Mouse (Mus musculus) ES-E14 (cell line): Measurements from ENCODE around the gene Agk. TPM values are rescaled to one million over a fixed set of nuclear protein-coding genes. Genes with fewer than 3 reads are reported as not detected.

Experiments
- DNase-seq: peaks from one replicate; pipeline ENCODE4 v3.0.0-alpha.2; 2013; ENCODE audit warnings: low read depth, low spot score
- H3K27ac ChIP-seq: 2 replicates; pipeline ENCODE4 v1.5.1; 2012; ENCODE audit warnings: low read depth, mild to moderate bottlenecking, low read length, moderate library complexity, mixed read lengths; ENCODE audit not compliant: poor library complexity, insufficient read depth, severe bottlenecking
- H3K36me3 ChIP-seq: 2 replicates; pipeline ENCODE4 v1.6.1; 2012; ENCODE audit warnings: mild to moderate bottlenecking, low read length, moderate library complexity, mixed read lengths; ENCODE audit not compliant: control insufficient read depth, poor library complexity, insufficient read depth, severe bottlenecking
- H3K4me1 ChIP-seq, 2 experiments: fragments of 150-350 bp in 1 of 2; sonication (generic) in 1 of 2; 2 replicates each; pipeline ENCODE4 v1.6.1; 2012; ENCODE audit warnings: low read length in 2 of 2, mild to moderate bottlenecking in 1 of 2, mixed read lengths in 1 of 2; ENCODE audit not compliant: control insufficient read depth in 2 of 2, insufficient read depth in 2 of 2, poor library complexity in 1 of 2
- H3K4me3 ChIP-seq, 2 experiments: fragments of 150-350 bp in 1 of 2; sonication (generic) in 1 of 2; 2 replicates each; pipeline ENCODE4 v1.5.1; 2012; ENCODE audit warnings: low read length in 2 of 2, low read depth in 1 of 2, mild to moderate bottlenecking in 1 of 2, mixed read lengths in 1 of 2; ENCODE audit not compliant: insufficient read depth in 1 of 2, poor library complexity in 1 of 2, severe bottlenecking in 1 of 2
- H3K9ac ChIP-seq: 2 replicates; pipeline ENCODE4 v1.6.1; 2012; ENCODE audit warnings: low read depth, mild to moderate bottlenecking, low read length, mixed read lengths; ENCODE audit not compliant: poor library complexity, insufficient read depth, severe bottlenecking
- H3K9me3 ChIP-seq: fragments of 150-350 bp; sonication (generic); 2 replicates; pipeline ENCODE4 v1.6.1; 2012; ENCODE audit warnings: low read depth, mild to moderate bottlenecking, low read length; ENCODE audit not compliant: control insufficient read depth, insufficient read depth
- CHD2 ChIP-seq: IDR thresholded peaks from 2 replicates; pipeline ENCODE4 v1.6.1; 2014; ENCODE audit warnings: mild to moderate bottlenecking, low read depth, low read length, inconsistent platforms
- HCFC1 ChIP-seq: IDR thresholded peaks from 2 replicates; pipeline ENCODE4 v1.6.1; 2012; ENCODE audit warnings: low read length, inconsistent platforms, borderline replicate concordance; ENCODE audit not compliant: insufficient read depth
- MAFK ChIP-seq: IDR thresholded peaks from 2 replicates; pipeline ENCODE4 v1.6.1; 2014; ENCODE audit warnings: mild to moderate bottlenecking, low read depth, low read length, inconsistent platforms; ENCODE audit not compliant: insufficient read depth
- ZC3H11A ChIP-seq: IDR thresholded peaks from 2 replicates; pipeline ENCODE4 v1.6.1; 2012; ENCODE audit warnings: low read depth, mild to moderate bottlenecking, inconsistent platforms, low read length, borderline replicate concordance
- ZNF384 ChIP-seq: IDR thresholded peaks from 2 replicates; pipeline ENCODE4 v1.6.1; 2012; ENCODE audit warnings: low read depth, low read length, inconsistent platforms
- in situ Hi-C, 2 experiments: fragments of 600-800 bp; cut with MboI; formaldehyde crosslinking; loops; one replicate each; pipeline ENCODE4 v1.15.1; 2025; ENCODE audit warnings: low sequenced_read_pairs in 2 of 2, inconsistent platforms in 1 of 2; ENCODE audit not compliant: unreplicated experiment in 2 of 2
- total RNA-seq: library from RNA; depleted of rRNA; stranded (reverse); fragments of 300-350 nt; gene quantifications from 2 replicates; pipeline ENCODE4 v1.2.3, GENCODE M21; 2012; rRNA removed

Agk gene
- total RNA-seq, 1 experiment, result 39.2 TPM

DNA sequence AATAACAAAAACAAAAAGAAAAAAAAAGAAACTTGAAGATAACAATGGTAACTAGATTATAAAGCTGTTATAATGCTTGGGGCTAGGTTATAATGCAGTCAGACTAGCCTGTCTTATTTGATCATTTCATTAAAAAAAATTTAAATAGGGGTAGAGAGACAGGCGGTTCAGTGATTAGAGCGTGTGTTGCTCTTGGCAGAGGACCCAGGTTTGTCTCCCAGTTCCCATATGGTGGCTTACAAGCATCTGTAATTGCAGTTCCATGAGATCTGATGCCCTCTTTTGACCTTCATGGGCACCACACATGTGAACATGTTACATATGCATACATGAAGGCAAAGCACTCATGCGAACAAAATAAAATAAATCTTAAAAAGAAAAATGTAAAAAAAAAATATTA lies 116.3 kb downstream of the Agk start:
- no peak overlapping the region for H3K9ac ChIP-seq
- no peaks in the 10 kb centered on the region for H3K9me3 ChIP-seq
- H3K36me3 ChIP-seq, result no peaks in the 10 kb centered on the region
- no peak overlapping the region for H3K27ac ChIP-seq
- no peak overlapping the region for H3K4me3 ChIP-seq
- peaks cover 0 to 2% of the 10 kb centered on the region in 2 experiments; a peak in 1 of 4 replicates for H3K4me1 ChIP-seq
- DNase-seq, result no peak
- no peak for TF ChIP-seq ZNF384
- no peak for TF ChIP-seq HCFC1
- no peak for TF ChIP-seq MAFK
- no peak for TF ChIP-seq CHD2
- no peak for TF ChIP-seq ZC3H11A
- in situ Hi-C loops, result no loop called here

DNA sequence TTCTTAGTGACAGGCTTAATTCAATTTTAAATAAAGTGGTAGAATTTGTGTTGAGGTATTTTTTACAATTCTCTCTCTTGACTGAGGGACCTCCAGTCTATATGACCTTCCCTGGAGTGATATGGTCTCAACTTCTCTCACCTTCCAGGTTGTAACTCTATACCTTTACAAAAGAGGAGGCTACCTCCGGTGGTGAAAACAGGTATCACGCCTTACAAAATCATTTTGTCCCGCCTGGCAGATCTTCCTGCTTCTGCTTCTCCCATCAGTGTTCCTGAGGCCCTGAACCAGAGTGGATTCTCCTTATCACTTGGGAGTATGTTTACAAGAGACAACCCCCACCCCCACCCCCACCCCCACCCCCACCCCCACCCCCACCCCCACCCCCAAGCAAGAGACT lies 116.8 kb downstream of the Agk start:
- Histone ChIP-seq H3K9ac (no peak overlapping the region), H3K4me1 (peaks cover 0 to 2% of the 10 kb centered on the region in 2 experiments; a peak in 1 of 4 replicates), H3K36me3 (no peaks in the 10 kb centered on the region), H3K9me3 (no peaks in the 10 kb centered on the region), H3K27ac (no peak overlapping the region), H3K4me3 (no peak overlapping the region)
- no peak for DNase-seq
- in situ Hi-C loops, result no loop called here
- no peak for TF ChIP-seq MAFK
- no peak for TF ChIP-seq ZC3H11A

GRCm38 (mm10) chr6:40443281-40443928 lies 118.4 kb downstream of the Agk start:
- Histone ChIP-seq H3K27ac (no peak overlapping the region), H3K9ac (no peak overlapping the region), H3K4me3 (no peak overlapping the region), H3K36me3 (no peaks in the 10 kb centered on the region), H3K9me3 (no peaks in the 10 kb centered on the region), H3K4me1 (peaks cover 0 to 2% of the 10 kb centered on the region in 2 experiments; a peak in 1 of 4 replicates)
- DNase-seq, result no peak
- no peak for TF ChIP-seq CHD2
- TF ChIP-seq MAFK, result no peak
- TF ChIP-seq ZC3H11A, result no peak
- TF ChIP-seq HCFC1, result no peak
- TF ChIP-seq ZNF384, result no peak
- in situ Hi-C loops, result no loop called here

Other genes with a start within 250 kb of the Agk start
- 4.1 and 5.8 TPM in 2 replicates for gene E330009J07Rik, start 111.0 kb downstream of the Agk start, total RNA-seq
- gene Wee2, start 113.9 kb downstream of the Agk start, total RNA-seq, result not detected in 2 replicates
- gene Ssbp1, start 146.2 kb downstream of the Agk start, total RNA-seq, result 96.9 and 112 TPM in 2 replicates
- 0.85 and 1.0 TPM in 2 replicates for gene Tas2r137, start 166.1 kb downstream of the Agk start, total RNA-seq
- 0.67 and 1.1 TPM in 2 replicates for gene Tas2r108, start 168.4 kb downstream of the Agk start, total RNA-seq
- gene Prss37, start 194.3 kb downstream of the Agk start, total RNA-seq, result not detected in 2 replicates
- 0.11 TPM in 1 of 2 replicates, not detected in the other for gene Olfr461, start 229.9 kb downstream of the Agk start, total RNA-seq
- gene Olfr460, start 244.3 kb downstream of the Agk start, total RNA-seq, result not detected in 2 replicates